Mouse (Mus musculus) testis, adult 2 months (tissue): ENCODE measurements around the gene Tpp1.

Experiments used
- CTCF ChIP-seq: fragments of 200-500 bp; IDR thresholded peaks from 2 replicates; pipeline ENCODE4 v1.5.1; 2012; ENCODE audit warnings: low read depth, mild to moderate bottlenecking, inconsistent platforms, low read length, moderate library complexity; ENCODE audit not compliant: control insufficient read depth, insufficient read depth, insufficient replicate concordance
- POLR2A ChIP-seq: fragments of 200-500 bp; IDR thresholded peaks from 2 replicates; pipeline ENCODE4 v1.6.1; 2012; ENCODE audit warnings: low read depth, mild to moderate bottlenecking, inconsistent platforms, low read length, moderate library complexity; ENCODE audit not compliant: control insufficient read depth

DNA sequence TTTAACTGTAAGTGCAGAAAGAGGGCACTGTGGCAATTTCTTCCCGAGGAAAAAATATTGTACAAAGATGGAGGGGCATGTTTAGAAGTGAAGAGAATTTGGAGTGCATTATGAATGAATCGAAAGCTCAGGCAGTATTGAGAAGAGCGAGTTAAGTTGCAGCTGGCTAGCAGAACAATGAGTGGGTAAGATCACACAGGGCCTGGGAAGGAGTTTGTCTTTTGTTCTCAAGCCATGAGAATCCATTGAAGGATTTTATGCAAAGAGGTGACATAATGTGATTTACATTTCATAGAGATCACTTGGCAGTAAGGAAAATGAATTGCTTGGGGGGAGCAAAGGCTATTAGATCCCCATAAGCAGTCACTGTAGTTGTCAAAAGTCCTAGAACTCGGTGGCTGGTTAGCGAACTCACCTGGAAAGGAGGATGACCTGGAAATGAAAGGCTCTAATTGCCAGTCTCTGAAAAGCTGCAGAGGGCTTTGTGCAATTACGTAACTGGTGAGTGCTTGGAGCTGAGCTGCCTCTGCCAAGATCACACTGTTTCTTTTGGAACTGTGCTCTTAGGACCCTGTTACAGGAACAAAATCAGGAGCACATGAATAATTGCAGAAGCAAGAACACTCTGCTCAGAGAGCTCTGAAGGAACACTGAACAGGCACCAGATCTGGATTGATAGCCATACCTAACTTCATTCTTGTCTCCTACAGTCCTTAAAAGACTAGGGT, 23.2 kb downstream of the Tpp1 start:
- TF ChIP-seq CTCF (no peak), POLR2A (no peak)
